Mouse (Mus musculus) naive thymus-derived CD4-positive, alpha-beta T cell, adult 2 months (primary cell): Measurements from ENCODE around the gene Usp34.
A peak's percentile ranks its signal among the peaks of the same experiment; 100 is the strongest.
"Not testable (repeated sequence)": the region's sequence is repeated elsewhere in the genome, so short reads cannot be mapped to it uniquely, and the experiment has no call there.

Experiments used
- DNase-seq: peaks from one replicate; pipeline ENCODE4 v3.0.0-alpha.2; 2011; ENCODE audit warnings: low read depth

Gene Usp34

DNA sequence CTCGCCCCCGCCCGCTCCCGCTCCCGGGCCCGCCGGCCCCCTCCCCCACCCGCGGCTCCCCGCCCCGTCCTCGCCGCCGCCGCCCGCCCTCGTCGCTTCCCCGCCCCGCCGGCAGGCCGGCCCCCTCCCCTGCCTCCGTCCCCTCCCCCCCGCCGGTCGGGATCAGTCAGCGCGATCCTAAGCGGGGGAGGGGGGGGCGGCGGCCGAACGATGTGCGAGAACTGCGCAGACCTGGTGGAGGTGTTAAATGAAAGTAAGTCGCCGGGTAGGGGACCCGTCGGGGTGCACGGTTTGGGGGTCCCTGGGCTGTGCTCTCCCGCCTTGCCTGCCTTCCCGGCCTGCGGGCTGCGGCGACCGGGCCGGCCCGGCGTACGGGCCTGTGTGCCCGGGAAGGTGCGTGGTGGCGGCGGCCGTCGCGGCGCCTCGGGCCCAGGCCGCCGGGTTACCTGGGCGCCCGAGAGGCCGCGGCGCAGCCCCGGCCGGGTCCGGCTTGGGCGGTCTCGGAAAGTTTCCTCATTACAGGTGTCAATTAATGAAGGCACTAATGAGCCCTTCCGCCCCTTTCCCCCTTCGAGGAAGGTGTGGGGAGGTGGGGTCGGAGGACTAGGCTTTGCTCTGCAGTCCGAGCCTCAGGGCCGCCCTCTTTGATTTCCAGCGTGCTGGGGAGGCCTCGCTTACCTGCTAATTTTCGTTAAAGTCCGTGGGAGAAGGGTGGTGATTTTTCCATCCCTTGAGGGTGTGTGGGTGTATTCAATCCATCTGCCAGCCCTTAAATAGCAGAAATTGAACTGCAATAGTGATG lies at the start of gene Usp34:
Gene Usp34, plus strand, starts transcription at position 132 of the 802 bp plus-strand sequence.
- peak; percentile 70 for DNase-seq

DNA sequence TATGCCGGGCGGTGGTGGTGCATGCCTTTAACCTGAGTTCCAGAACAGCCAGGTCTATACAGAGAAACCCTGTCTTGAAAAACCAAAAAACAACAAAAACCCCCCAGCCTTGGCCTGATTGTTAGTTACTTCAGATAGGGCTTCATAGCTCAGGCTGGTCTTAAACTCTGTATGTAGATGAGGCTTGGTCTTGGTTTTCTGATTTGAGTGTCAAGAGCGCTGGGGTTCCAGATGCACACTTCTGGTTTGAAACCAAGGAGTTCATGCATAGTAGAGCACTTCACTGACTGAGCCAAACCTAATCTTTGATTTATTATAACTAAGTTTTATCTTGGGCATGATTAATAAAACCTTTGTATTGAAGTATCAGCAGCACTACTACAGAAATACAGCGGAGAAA lies 47.6 kb upstream of the Usp34 start:
- no peak for DNase-seq

DNA sequence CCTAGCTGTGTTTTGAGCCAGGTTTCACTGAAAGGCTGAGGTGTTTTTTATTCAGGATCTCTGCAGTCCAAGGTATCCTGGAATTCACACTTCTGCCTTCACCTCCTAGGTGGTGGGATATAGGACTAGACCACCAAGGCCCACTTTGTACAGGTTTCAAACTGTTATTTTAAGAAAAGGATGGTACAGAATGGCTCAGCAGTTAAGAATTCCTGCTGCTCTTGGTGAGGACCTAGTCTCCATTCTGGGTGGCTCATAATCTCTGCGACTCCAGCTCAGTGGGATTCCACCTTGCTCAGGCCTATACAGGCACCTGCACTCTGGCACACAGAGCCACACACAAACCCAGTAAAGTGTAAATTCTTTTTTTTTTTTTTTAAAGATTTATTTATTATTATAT lies 47.2 kb upstream of the Usp34 start:
- DNase-seq = no peak

DNA sequence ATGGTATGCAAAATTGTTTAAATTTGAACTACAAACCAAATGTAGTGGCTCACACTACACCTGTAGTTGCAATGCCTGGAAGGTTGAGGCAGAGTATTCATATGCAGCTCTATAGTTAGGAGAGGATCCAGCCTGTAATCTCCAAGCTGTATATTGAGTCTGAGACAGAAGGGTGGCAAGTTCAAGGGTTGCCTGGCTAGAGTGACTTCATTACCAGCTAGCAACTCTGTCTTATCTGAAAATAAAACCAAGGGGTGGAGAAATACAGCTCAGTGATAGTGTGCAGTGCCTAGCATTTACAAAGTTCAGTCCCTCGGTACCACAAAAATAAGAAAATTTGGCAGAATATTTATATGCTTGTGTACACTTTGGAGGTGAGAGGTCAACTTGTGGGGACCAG lies 46.5 kb upstream of the Usp34 start:
- no peak for DNase-seq

DNA sequence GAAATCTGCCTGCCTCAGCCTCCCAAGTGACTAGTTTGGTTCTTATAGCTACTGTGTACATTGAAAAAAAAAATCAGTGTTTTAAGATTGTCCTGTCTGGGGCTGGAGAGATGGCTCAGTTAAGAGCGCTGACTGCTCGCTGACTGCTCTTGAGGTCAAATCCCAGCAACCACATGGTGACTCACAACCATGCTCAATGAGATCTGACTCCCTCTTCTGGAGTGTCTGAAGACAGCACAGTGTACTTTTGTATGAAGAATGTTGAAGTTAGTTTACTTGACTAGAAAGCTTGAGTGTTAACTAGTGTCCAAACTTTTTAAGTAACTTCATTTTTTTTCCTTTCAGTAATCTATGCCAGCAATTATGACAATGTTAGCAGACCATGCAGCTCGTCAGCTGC lies 45.2 kb upstream of the Usp34 start:
- peak; percentile 48 for DNase-seq

DNA sequence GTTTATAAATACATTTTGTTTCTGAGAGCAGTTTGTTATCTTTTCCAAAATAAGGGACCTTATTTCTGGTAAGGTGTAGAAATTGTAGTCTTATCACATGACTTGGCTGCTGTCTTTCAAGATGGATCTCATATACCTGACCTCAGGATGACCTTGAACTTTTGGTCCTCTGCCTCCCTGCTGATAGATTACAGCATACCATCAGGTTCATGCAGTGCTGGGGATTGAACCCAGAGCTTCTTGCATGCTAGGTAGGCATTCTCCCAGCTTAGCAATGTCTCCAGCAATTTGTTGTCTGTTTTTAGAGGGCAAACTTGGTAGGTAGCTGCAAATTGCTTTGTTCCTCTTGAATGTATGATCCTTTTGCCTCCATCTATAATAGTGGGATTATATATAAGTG lies 41.7 kb upstream of the Usp34 start:
- DNase-seq = no peak

DNA sequence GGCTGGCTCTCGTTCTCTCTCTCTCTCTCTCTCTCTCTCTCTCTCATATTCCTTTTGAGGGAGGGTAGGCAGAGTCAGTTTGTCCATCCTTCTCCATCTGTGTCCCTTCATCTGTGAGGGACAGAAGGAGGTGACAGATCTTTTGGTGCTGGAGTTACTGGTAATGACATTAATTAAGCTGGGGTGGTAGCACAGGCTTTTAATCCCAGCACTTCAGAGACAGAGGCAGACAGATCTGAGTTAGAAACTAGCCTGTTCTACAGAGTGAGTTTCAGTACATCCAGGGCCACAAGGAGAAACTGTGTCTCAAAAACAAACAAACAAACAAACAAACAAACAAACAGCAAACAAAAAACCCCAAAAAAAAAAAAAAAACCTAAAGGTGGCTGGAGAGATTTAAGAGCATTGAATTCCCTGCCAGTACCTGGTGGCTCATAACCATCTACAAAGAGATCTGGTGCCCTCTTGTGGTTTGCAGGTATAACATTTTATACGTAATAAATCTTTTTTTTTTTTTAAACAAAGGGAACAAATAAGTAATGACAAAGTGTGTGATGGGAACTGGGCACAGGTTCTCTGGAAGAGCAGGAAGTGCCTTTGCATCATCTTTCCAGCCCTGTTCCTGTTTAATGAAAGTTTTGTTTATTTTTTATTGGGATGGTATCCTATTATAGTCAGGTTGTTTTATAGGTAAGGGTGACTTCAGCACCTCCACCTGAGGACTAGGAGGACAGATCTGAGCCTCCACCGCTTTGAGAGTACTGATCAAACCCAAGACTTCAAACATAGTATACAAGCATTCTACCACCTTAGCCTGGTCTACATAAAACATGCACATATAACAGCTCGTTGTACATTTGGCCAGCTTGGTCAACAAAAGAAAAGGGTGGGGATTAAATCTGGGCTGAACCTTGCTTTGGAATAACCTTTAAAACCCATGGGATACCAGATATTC lies 34.6 kb upstream of the Usp34 start:
- DNase-seq = peak; percentile 79

DNA sequence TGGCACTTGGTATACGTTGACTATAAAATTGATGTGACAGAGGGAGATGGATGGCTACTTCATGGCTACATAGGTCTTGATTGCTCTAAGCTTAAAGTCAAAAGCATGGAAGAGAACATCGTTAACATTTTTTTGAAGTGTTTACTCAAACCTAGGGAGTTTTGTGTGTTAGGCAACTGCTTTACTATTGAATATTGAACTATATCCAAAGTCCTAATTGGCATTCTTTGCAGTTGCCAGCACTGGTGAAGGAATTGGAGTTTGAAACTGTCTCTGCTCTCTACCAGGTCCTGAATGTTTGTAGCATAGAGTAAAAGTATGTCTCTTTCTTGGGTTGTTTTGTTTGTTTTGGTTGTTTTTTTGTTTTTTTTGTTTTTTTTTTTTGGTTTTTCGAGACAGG lies 30.9 kb upstream of the Usp34 start:
- DNase-seq = no peak

DNA sequence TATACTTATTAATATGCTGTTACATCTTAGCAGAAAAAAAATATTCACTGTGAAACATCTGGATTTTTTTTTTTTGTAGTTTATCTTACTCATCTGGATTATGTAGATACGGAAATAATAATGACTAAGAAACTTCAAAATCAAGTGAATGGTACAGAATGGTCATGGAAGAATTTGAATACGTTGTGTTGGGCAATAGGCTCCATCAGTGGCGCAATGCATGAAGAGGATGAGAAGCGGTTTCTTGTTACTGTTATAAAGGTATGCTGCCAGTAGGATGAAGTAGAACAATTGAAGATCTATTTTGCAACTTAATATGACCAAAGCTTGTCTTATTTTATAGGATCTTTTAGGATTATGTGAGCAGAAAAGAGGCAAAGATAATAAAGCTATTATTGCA lies 22.2 kb upstream of the Usp34 start:
- DNase-seq = no peak

DNA sequence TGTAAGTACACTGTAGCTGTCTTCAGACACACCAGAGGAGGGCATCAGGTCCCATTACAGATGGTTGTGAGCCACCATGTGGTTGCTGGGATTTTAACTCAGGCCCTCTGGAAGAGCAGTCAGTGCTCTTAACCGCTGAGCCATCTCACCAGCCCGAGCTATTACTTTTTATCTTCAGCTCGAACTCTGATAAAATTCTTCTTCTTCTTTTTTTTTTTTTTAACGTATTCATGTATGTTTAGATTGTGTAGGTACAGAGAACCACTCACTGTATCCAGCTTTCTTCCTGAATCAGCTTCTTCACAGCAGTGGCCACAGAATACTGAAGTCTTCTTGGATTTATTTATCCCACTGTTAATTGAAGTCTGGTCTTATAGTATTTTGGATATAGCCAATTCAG lies 17.8 kb upstream of the Usp34 start:
- DNase-seq = not testable (repeated sequence)

DNA sequence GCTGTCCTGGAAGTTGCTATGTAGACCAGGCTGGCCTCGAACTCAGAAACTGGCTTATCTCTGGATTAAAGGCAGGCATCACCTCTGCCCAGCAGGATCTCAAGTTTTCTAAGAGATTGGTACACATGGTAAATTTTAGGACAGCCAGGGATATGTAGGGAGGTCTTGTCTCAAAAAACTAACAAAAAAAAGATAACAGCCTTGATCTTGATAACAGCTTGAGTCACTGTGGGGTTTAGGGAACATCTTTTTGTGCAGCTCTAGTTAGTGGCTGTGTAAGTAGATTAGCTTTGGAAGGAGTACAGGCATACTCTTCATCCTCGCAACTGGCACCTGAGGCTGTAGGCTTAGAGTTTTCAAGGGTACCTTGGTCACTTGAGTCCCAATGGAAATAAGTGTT lies 9.3 kb upstream of the Usp34 start:
- DNase-seq = no peak

DNA sequence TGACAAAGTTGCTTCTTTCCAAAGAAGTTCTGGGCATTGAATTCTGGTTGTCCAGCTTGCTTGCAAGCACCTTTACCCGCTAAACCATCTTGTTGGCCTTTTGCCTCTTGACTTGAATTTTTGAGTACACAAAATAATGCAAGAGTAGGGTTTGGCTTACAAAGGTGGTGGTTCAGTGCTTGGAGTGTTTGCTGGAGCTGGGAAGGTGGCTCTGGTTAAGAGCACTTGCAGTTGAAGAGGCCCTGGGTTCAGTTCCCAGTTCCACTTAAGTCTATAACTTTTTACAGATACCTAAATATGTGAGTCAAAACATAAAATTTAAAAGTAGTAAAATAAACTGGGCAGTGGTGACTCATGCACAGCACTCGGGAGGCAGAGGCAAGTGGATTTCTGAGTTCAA lies 8.4 kb upstream of the Usp34 start:
- no peak for DNase-seq

DNA sequence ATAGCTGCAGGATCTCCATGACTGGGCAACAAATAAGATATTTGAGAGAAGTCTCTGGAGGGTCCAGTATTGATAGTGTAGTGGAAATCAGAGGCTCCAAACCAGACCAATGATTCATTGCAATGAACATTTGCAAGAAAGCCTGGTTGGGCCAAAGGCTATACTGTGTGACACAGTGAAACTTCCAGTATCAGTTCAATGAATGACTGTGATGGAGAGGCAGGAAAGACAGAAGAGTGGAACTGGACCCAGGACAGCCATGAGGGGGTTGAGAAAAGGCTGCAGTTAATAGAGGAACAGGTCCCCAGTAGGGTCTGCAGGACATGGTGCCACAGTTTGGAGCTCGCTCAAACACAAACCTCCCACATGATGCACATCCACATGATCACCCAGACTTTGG lies 6.8 kb upstream of the Usp34 start:
- DNase-seq = no peak

DNA sequence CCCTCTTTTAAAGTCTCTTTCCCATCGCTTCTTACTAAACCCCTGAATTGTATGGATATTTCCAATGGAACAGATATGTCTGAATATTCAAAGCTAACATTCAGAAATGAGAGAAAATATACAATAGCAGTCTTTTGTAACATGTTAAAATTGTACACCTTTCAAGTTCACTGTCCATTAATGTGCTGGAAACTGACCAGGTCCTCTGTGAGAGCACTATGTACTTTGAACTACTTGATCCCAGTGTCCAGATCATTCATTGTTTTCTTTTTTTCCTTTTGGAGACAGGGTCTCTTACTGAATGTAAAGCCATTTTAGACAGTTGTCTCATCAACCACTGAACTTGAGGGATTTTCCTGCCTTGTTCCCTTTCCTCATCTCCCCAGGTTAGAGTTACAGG lies 3.6 kb upstream of the Usp34 start:
- no peak for DNase-seq

DNA sequence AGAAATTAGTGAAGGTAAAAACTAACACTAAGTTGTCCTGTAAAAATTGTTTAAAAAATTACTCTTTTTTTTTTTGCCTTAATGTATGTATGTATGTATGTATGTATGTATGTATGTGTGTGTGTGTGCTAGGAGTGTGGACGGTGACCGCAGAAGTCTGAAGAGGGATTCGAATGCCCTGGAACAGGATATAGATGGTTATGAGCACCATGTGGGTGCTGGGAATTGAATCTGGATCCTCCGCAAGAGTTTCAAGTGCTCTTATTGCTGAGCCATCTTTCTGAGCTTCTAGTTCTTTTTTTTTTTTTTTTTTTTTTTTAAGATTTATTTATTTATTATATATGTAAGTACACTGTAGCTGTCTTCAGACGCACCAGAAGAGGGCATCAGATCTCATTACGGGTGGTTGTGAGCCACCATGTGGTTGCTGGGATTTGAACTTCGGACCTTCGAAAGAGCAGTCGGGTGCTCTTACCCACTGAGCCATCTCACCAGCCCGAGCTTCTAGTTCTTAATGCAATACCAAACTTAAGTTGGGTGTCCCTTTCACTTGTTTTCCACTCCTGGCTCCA lies 1.5 kb upstream of the Usp34 start:
- peak; percentile 44 for DNase-seq

DNA sequence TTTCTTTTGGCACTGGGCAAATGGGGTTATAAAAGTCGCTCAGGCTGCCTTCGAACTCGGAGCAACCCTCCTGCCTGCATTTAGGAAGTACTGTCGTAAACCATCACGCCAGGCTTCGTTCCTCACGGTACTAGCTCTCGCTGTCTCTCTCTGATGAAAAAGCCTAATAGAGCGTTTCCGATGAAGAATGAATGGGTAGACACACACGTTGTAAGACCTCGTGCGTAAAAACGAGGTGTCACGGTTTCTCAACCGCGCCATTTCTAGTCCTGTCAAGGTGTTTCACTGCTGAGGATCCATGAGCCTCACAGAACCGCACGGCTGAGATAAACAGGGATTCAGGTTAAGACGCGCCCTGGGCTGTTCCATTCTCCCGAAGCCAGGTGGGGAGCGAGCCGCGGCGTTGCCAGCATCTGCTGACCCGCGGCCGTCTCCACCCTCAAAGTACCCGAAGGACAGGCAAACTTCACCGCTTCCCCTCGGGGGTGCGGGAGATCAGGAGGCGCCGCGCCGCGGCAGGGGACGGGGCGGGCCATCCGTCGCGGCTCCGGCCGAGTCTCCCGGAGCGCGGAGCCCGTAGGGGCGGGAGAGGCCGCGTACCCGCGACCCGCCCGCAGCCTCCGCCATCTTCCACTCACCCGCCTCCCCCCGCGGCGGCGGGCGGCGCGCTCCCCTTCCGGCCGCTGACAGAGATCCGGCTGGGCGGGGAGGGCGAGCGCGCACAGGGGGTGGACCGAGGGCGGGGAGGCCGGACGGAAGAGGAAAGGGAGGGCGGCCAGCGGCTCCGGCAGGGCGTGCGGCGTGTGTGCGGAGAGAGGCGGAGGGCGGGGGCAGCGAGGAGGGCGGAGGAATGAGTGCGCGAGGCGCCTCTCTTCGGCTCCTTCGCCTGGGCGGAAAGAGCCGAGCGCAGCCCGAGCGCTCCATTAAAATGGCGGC lies 754 bp upstream of the Usp34 start:
- peak; percentile 97 for DNase-seq

DNA sequence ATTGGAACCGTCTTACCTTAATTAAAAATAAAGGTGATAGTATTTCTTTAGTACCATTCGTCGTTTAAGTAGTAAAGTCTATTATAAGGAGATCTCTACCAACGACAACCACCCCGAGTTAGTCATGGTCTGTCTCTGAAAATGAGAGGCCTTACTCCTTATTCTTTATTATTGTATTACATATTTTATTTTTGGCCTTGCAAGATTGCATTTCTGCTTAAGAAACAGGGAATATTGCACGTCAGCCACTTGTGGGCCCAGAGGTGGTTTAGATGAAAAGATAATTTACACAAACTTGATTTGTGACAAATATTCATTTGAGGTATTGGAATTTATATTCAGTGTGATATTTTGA lies 848 bp downstream of the Usp34 start:
- no peak for DNase-seq

DNA sequence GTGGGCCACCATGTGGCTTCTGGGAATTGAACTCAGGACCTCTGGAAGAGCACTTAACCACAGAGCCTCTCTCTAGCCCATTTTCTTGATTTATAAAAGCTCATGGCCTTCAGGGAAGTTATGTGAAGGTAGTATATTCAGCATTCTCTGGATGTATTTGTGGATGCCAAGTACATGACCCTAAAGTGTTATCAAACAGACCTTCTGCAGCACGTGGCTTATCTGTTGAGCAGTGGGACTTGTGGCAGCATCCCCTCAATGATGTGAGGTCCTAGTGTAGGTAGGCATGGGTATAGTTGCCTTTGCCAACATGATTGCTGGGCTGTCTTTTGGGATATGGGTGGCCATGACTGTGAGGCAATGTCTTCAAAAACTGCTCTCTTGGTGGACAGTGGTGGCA lies 6.8 kb downstream of the Usp34 start:
- DNase-seq = no peak

DNA sequence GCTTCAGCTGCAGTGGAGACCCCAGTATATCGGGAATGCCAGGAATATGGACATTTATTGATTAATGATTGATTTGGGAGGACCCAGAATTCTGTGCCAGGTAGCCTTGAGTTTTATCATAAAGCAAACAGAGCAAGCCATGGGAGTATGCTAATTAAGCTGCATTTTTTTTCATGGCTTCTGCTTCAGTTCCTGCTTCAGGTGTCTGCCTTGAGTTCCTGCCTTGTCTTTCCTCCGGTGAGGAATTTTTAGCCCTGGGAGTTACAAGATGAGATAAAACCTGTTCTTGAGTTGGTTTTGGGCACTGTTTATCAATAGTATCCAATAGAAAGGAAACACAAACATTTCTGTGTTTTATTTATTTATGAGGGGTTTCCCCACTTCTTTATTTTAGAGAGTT lies 22.7 kb downstream of the Usp34 start:
- no peak for DNase-seq

DNA sequence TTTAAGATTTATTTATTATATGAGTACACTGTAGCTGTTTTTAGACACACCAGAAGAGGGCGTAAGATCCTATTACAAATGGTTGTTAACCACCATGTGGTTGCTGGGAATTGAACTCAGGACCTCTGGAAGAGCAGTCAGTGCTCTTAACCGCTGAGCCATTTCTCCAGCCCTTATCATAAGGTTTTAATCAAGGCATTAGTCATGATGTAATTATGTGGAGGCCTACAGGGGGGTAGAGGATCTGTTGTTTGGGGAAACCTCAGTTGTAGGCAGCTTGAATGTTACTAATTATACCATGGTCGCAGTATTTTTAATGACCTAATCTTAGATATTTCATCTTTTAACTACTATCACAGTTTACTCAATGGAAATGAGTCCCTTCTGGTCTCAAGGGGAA lies 25.4 kb downstream of the Usp34 start:
- DNase-seq = no peak

DNA sequence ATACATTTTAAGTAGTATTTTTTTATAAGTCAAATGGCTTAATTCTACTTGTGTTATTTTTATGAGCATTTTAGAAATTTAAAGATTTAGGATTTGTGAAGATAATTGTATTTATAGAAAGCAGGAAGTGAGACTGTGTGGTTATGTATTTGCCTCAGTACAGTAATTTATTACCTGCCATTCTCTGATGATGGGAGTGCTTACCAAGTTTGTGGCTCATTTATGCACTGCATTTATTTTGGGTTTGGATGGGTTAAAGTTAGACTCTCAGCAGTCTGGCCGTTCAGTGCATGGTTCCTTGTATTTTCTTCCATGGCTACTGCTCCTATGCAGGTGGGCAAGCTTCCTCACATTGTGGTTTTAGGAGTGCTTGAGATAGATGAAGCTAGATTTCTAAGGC lies 28.5 kb downstream of the Usp34 start:
- no peak for DNase-seq

DNA sequence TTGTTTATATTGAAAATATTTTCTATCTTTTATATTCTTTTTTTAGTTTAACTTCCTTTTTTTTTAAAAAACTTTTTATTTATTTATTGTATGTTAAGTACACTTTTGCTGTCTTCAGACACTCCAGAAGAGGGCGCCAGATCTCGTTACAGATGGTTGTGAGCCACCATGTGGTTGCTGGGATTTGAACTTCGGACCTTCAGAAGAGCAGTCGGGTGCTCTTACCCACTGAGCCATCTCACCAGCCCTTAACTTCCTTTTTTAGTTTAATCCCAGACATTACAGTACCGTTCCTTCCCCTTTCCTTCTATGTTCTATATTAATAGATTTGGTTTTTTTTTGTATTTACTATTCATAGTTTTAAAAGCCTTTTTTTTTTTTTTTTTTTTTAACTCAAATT lies 50.5 kb downstream of the Usp34 start:
- not testable (repeated sequence) for DNase-seq
